Mouse (Mus musculus): Measurements from ENCODE around the gene Fam187a.

GRCm38 (mm10) chr11:102884616-102885219, at the start of gene Fam187a:
- no peak for TF ChIP-seq CTCF (IDR thresholded peaks at IDR 0.05; ENCODE audit: low read depth, low read length)
- no peak for TF ChIP-seq EP300 (IDR thresholded peaks at IDR 0.05; ENCODE audit: insufficient read depth, low read depth, low read length)

Data from ES-Bruce4 (cell line).